Mouse (Mus musculus) hindbrain, embryonic 15.5 days (tissue): ENCODE data around the gene Zfp92. TPM values are rescaled to one million over a fixed set of nuclear protein-coding genes. Genes with fewer than 3 reads are reported as not detected.

Source experiments
- ATAC-seq: fragments of 200-750 bp; cut with Nextera tagmentation; 2 replicates; pipeline ENCODE4 v1.8.0; 2017; ENCODE audit warnings: low read depth, moderate number of reproducible peaks, moderate TSS enrichment; ENCODE audit not compliant: low FRiP score
- H3K27ac ChIP-seq: fragments of 300-500 bp; sonication (generic); replicated peaks from 2 replicates; pipeline ENCODE4 v1.5.1; 2015; ENCODE audit warnings: mild to moderate bottlenecking, inconsistent platforms
- H3K27me3 ChIP-seq: fragments of 300-500 bp; sonication (generic); 2 replicates; pipeline ENCODE4 v1.6.1; 2015; ENCODE audit warnings: control low read depth, inconsistent platforms
- H3K36me3 ChIP-seq: fragments of 300-500 bp; sonication (generic); 2 replicates; pipeline ENCODE4 v1.6.1; 2015; ENCODE audit warnings: control low read depth, inconsistent platforms
- H3K4me1 ChIP-seq: fragments of 300-500 bp; sonication (generic); replicated peaks from 2 replicates; pipeline ENCODE4 v1.6.1; 2015; ENCODE audit warnings: control low read depth, inconsistent platforms
- H3K4me2 ChIP-seq: fragments of 300-500 bp; sonication (generic); 2 replicates; pipeline ENCODE4 v1.6.1; 2015; ENCODE audit warnings: moderate library complexity, mild to moderate bottlenecking, inconsistent platforms
- H3K4me3 ChIP-seq: fragments of 300-500 bp; sonication (generic); 2 replicates; pipeline ENCODE4 v1.5.1; 2015; ENCODE audit warnings: mild to moderate bottlenecking, inconsistent platforms
- H3K9ac ChIP-seq: fragments of 300-500 bp; sonication (generic); 2 replicates; pipeline ENCODE4 v1.6.1; 2015; ENCODE audit warnings: inconsistent platforms
- H3K9me3 ChIP-seq: fragments of 300-500 bp; sonication (generic); 2 replicates; pipeline ENCODE4 v1.6.1; 2016; ENCODE audit warnings: control low read depth, inconsistent platforms
- WGBS: fragments of 180-500 bp; shearing (Covaris S2); methylation state at CpG from one replicate; pipeline ENCODE4 v1.1.7; 2015; 5-methylcytosine and 5-hydroxymethylcytosine counted together
- polyA plus RNA-seq: library from polyadenylated mRNA; unstranded; fragments of >200 nt; fragmentation: Nextera tagmentation; extraction: Ambion mirVana; gene quantifications from 2 replicates; pipeline ENCODE4 v1.2.1, GENCODE M21; 2015

Zfp92 gene
- polyA plus RNA-seq, 1 experiment from 2014 or later: 1.2 TPM

- ATAC-seq: no peak
- Histone ChIP-seq H3K36me3 (no peaks in the 10 kb centered on the region), H3K27me3 (no peaks in the 10 kb centered on the region), H3K4me1 (no peaks in the 10 kb centered on the region), H3K9me3 (no peaks in the 10 kb centered on the region), H3K9ac (no peak overlapping the region), H3K27ac (no peak overlapping the region), H3K4me3 (no peak overlapping the region), H3K4me2 (no peak overlapping the region)
- WGBS: 78% methylated on average over 2 of the region's 2 CpGs
Measured at GRCm38 (mm10) chrX:73441428-73441827, 30.5 kb downstream of the Zfp92 start.

GRCm38 (mm10) chrX:73451949-73452348 is 41.1 kb downstream of the Zfp92 start:
- no peaks in the 10 kb centered on the region for H3K4me1 ChIP-seq
- no peaks in the 10 kb centered on the region for H3K27me3 ChIP-seq
- H3K27ac ChIP-seq: no peak overlapping the region
- H3K36me3 ChIP-seq: no peaks in the 10 kb centered on the region
- H3K9ac ChIP-seq: no peak overlapping the region
- H3K9me3 ChIP-seq: no peaks in the 10 kb centered on the region
- WGBS: 12% methylated on average over 2 of the region's 2 CpGs
- H3K4me2 ChIP-seq: no peak overlapping the region
- H3K4me3 ChIP-seq: no peak overlapping the region
- no peak for ATAC-seq

- Histone ChIP-seq H3K4me2 (peak within 1 kb of the TSS; percentile 53), H3K27ac (peak within 1 kb of the TSS; percentile 62; the same call in 1 of the 2 replicates), H3K9me3 (no peaks in the 10 kb centered on the region), H3K4me1 (0 out of 2 replicates have a peak, but pooled peaks cover 11% of the 10 kb centered on the region), H3K9ac (peak within 1 kb of the TSS; percentile 39; the same call in 1 of the 2 replicates), H3K36me3 (no peaks in the 10 kb centered on the region), H3K27me3 (no peaks in the 10 kb centered on the region), H3K4me3 (peak within 1 kb of the TSS; percentile 58)
- WGBS: 21% methylated on average over 26 of the region's 26 CpGs
- ATAC-seq: peak; percentile 100
Measured at GRCm38 (mm10) chrX:73458877-73459392, 48.0 kb downstream of the Zfp92 start, which contains the start of gene Haus7. Haus7 (minus strand) TSS chrX:73459044.

- Histone ChIP-seq H3K4me3 (no peak overlapping the region), H3K27ac (no peak overlapping the region), H3K27me3 (no peaks in the 10 kb centered on the region), H3K4me2 (no peak overlapping the region), H3K36me3 (no peaks in the 10 kb centered on the region), H3K9ac (no peak overlapping the region), H3K4me1 (0 out of 2 replicates have a peak, but pooled peaks cover 11% of the 10 kb centered on the region), H3K9me3 (no peaks in the 10 kb centered on the region)
- 84% methylated on average over 4 of the region's 4 CpGs for WGBS
- ATAC-seq: no peak
Measured at GRCm38 (mm10) chrX:73460792-73461191, 49.9 kb downstream of the Zfp92 start.

- H3K4me2 ChIP-seq: no peak overlapping the region
- H3K9me3 ChIP-seq: no peaks in the 10 kb centered on the region
- no peak overlapping the region for H3K4me3 ChIP-seq
- WGBS: 66% methylated on average over 9 of the region's 9 CpGs
- H3K4me1 ChIP-seq: no peaks in the 10 kb centered on the region
- ATAC-seq: no peak
- no peaks in the 10 kb centered on the region for H3K27me3 ChIP-seq
- H3K27ac ChIP-seq: no peak overlapping the region
- no peak overlapping the region for H3K9ac ChIP-seq
- no peaks in the 10 kb centered on the region for H3K36me3 ChIP-seq
Measured at GRCm38 (mm10) chrX:73465483-73466186, 54.7 kb downstream of the Zfp92 start.

- ATAC-seq: no peak
- H3K27me3 ChIP-seq: no peaks in the 10 kb centered on the region
- H3K4me1 ChIP-seq: no peaks in the 10 kb centered on the region
- H3K4me2 ChIP-seq: no peak overlapping the region
- 74% methylated on average over 5 of the region's 5 CpGs for WGBS
- H3K9ac ChIP-seq: no peak overlapping the region
- no peak overlapping the region for H3K4me3 ChIP-seq
- no peak overlapping the region for H3K27ac ChIP-seq
- no peaks in the 10 kb centered on the region for H3K36me3 ChIP-seq
- no peaks in the 10 kb centered on the region for H3K9me3 ChIP-seq
Measured at GRCm38 (mm10) chrX:73467446-73468241, 56.7 kb downstream of the Zfp92 start.

- 77% methylated on average over 3 of the region's 3 CpGs for WGBS
- H3K9ac ChIP-seq: no peak overlapping the region
- H3K27me3 ChIP-seq: no peaks in the 10 kb centered on the region
- no peaks in the 10 kb centered on the region for H3K36me3 ChIP-seq
- no peaks in the 10 kb centered on the region for H3K9me3 ChIP-seq
- H3K4me3 ChIP-seq: no peak overlapping the region
- H3K4me2 ChIP-seq: no peak overlapping the region
- no peak for ATAC-seq
- H3K4me1 ChIP-seq: no peaks in the 10 kb centered on the region
- no peak overlapping the region for H3K27ac ChIP-seq
Measured at GRCm38 (mm10) chrX:73468330-73468729, 57.4 kb downstream of the Zfp92 start.

DNA sequence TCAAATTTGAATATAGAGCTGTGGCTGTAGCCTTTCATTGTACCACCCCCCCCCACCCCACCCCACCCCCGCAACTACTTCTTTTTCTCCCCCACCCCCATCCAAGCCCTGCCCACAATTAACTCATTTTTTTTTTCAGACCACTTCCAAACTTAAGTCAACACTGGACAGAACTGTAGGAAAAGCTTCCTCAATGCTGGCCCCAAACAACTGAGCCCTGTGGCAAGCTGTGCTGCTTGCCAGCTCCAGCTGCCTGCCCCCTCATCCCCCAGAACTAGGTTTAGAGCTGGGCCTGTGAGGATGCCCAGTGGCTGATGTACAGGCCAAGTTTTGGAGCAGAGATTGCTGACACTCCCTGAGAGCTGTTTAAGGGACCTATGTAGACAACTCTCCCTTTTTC is 57.9 kb downstream of the Zfp92 start:
- H3K36me3 ChIP-seq: no peaks in the 10 kb centered on the region
- H3K4me2 ChIP-seq: no peak overlapping the region
- 43% methylated on average over 1 of the region's 1 CpGs for WGBS
- no peaks in the 10 kb centered on the region for H3K9me3 ChIP-seq
- no peaks in the 10 kb centered on the region for H3K4me1 ChIP-seq
- no peaks in the 10 kb centered on the region for H3K27me3 ChIP-seq
- H3K9ac ChIP-seq: no peak overlapping the region
- H3K27ac ChIP-seq: no peak overlapping the region
- H3K4me3 ChIP-seq: no peak overlapping the region
- ATAC-seq: no peak

- Histone ChIP-seq H3K4me1 (no peaks in the 10 kb centered on the region), H3K9me3 (no peaks in the 10 kb centered on the region), H3K27me3 (no peaks in the 10 kb centered on the region), H3K36me3 (no peaks in the 10 kb centered on the region), H3K4me2 (no peak overlapping the region), H3K27ac (no peak overlapping the region), H3K9ac (no peak overlapping the region), H3K4me3 (no peak overlapping the region)
- WGBS: 91% methylated on average over 3 of the region's 3 CpGs
- ATAC-seq: no peak
Measured at GRCm38 (mm10) chrX:73471764-73472163, 60.9 kb downstream of the Zfp92 start.

GRCm38 (mm10) chrX:73474340-73475165 is 63.7 kb downstream of the Zfp92 start:
- H3K4me3 ChIP-seq: no peak overlapping the region
- no peak overlapping the region for H3K9ac ChIP-seq
- no peaks in the 10 kb centered on the region for H3K4me1 ChIP-seq
- H3K27ac ChIP-seq: no peak overlapping the region
- no peak overlapping the region for H3K4me2 ChIP-seq
- no peaks in the 10 kb centered on the region for H3K27me3 ChIP-seq
- 68% methylated on average over 12 of the region's 12 CpGs for WGBS
- ATAC-seq: no peak
- no peaks in the 10 kb centered on the region for H3K9me3 ChIP-seq
- no peaks in the 10 kb centered on the region for H3K36me3 ChIP-seq

DNA sequence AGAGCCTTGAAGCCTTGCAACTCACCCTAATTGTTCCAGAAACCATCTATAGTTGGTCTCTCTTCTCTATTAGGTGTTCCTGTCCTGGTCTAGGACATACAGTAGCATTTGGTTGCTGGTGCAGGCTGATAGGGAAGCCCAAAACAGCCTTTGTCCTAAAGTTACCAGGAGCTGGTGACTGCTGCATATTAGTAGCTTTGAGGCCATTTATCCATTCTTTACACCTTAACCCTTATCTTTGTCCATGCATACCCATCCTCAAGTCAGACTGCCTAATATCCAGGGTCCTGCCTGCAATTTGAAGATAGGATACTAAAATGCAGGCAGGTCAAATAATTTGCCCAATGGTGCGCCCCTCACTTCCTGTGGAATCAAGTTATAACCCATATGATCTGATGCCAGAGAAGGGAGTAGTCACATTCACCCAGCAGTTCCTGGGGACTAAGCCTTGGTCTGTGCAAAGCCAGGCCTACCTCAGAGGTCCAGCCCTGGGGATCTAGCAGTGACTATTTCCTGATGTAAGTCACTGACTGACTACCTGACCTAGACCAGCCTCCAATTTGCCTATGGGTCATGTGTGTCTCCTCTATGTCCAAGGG is 64.9 kb downstream of the Zfp92 start:
- Histone ChIP-seq H3K4me3 (no peak overlapping the region), H3K9ac (no peak overlapping the region), H3K27ac (no peak overlapping the region), H3K4me1 (no peaks in the 10 kb centered on the region), H3K4me2 (no peak overlapping the region), H3K36me3 (no peaks in the 10 kb centered on the region), H3K9me3 (no peaks in the 10 kb centered on the region), H3K27me3 (no peaks in the 10 kb centered on the region)
- WGBS: 96% methylated on average over 1 of the region's 1 CpGs
- no peak for ATAC-seq
